Mouse (Mus musculus) cerebellum, adult 11 months (tissue): Measurements from ENCODE around the gene Rundc3a.

ENCODE experiments used
- DNase-seq: peaks from one replicate; pipeline ENCODE4 v3.0.0; 2022

Rundc3a gene

DNA sequence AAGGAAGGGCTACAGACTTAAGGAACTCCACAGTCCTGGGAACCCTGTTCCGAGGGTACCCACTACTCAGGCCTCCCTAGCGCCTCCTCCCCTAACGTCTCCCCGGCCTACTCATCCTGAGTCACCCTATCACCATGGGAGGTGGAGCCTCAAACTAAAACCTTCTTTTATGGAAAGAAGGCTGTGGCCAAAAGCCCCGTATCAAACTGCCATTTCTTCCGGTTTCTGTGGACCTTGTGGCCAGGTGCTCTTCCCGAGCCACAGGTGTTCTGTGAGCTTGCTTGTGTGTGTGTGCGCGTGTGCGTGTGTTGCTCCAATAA is 43.2 kb downstream of the Rundc3a start:
- DNase-seq = no peak

DNA sequence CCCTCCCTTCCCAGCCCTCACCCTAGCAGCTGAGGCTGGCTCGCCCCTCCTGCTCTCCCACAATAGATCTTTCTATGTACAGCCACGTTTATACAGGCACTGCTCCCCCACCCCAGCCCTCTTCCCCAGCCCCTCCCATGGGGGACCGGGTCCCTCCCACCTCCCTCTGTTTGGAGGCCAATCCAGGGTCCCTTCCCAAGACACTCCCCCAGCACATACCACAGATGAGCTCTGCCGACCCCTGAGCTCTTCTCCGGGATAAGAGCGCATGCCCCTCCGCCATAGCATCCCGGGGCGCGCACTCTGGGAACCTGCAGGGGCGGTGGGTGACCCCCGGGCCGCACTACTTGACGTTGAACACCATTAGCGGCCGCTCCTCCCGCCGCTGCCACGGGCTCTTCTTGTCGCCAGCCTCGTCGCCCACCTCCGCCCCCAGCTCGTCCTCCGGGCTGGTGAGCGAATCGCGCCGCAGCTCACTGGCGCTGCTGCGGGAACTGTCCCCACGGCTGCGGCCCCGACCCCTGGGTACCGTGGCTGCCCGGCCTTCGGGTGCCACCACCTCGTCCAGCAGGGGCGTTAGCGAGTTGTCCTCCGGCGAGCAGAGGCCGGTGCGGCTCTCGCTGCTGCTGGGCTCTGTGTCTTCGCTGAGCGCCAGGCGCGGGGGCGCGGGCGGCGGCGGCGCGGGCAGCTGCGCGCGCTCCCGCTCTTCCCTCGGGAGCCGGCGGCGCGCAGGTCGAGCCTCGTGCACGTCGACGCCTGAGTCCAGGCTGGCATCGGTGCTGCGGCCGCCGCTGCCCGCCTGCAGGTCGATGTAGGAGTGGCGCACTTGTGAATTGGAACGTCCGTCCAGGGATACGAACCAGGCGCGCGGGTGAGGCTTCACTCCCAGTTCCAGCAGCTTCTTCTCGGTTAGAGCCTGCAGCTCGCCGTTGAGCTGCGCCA is 44.2 kb downstream of the Rundc3a start:
- peak; percentile 61 for DNase-seq

DNA sequence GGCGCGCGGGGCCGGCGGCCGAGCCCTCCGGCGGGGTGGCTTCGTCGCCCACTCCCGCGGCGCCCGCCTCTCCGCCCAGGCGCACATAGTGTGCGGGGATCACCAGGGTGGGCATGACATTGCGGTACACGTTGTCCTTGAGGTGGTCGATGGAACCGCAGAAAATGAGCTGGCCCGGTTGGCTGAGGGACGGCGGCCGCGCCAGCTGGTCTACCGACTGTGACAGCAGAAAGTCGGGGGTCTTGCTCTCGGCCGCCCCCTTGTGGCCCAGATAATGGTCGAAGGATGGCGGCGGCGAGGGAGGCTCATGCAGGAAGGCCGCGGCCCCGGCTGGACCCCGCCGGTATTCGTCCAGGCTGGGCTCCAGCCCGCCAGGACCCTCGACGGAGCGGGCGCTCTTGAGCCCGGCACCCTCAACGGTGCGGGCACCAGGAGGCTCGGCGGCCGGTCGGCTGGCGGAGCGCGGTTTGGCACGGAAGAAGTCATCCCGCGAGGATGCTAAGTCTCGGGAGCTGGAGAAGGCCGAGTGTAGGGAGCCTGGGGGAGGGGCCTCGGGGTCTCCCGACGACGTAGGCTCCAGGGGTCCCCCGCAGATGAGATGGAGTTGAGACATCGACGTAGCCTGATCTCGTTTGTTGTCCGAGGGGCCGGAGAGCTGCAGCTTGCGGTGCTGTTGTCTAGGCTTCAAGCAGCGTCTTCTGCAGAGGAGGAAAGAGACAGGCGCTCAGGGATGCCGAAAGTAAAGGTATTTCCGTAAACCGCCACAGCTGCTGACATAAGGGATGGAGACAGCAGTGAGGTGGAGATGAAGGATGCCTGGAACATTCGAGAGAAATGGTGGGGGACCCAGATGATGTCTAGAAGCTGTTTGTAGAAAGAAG is 45.2 kb downstream of the Rundc3a start:
- peak; percentile 86 for DNase-seq

DNA sequence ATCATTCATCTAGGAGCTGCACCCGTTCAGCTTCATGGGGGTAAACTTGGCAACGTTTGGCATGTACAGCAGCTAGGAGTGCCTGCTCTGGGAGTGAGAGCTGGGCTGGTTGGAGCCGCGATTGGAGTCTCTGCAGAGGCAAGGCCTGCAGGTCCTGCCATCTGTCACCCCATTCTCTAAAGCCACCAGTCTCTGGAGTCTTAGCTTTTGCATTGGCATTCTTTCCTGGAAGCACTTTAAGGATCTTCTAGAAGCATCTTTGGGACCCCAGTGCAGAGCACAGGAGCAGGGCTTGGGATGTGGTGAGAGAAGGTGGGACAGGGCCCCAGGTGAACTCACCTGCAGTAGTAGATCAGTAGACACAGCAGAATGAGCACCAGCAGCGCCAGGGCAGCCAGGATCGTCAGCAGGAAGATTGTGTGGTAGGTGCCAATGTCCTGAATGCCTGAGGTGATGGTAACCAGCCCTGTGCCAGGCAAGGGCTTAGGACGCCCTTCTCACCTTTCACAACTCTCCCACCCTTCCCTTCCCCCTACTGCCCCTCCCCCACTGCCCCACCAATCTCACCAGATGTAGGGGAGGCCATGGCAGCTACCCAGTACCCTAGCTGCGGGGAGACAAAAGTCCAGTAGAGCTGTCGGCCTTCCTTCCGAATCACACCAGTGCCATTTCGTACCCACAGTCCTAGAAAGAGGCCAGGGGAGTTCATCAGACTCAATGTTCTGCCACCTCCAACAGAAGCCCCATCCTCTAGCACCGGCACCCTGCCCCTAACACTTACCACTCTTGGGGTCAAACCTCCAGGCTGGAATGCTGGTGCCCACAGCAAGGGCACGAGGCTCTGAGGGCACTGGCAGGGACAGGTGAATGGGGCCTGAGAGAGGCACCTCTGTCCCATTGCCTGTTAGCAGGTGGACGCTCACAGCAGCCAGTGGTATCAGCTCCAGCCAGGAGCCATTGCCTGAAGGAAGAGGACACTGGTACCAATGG is 46.2 kb downstream of the Rundc3a start:
- peak; percentile 71 for DNase-seq

DNA sequence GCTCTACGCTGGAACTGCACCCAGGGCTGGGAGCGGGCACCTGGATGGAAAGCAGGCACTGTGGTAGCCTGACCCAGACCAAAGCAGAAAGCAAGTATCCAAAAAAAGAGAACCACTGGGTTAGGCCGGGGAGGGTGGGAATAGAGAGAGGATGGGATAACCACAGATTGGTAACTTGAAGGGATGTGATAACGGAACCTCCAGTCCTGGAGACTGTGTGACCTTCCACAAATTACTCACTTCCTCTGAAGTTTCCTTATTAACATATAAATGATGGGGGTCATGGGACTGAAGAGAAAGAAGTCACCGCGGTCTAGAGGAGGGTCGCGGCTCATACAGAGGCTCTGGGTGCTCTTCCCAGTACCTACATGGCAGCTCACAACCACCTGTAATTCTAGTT is 47.1 kb downstream of the Rundc3a start:
- no peak for DNase-seq

DNA sequence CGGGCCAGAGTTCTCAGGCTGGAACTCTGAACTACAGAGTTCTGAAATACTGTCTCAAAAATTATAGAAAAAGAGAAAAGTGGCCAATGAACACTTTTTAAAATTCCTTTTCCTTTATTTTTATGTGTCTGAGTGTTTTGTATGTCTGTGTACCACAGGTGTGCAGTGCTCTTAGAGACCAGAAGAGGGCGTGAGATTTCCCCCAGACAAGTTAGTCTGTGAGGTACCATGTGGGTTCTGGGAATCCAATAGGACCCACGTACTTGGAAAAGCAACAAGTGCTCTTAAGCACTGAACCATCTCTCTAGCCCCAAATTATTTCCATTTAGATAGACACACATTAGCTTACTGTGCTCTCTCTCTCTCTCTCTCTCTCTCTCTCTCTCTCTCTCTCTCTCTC is 48.2 kb downstream of the Rundc3a start:
- DNase-seq = no peak

DNA sequence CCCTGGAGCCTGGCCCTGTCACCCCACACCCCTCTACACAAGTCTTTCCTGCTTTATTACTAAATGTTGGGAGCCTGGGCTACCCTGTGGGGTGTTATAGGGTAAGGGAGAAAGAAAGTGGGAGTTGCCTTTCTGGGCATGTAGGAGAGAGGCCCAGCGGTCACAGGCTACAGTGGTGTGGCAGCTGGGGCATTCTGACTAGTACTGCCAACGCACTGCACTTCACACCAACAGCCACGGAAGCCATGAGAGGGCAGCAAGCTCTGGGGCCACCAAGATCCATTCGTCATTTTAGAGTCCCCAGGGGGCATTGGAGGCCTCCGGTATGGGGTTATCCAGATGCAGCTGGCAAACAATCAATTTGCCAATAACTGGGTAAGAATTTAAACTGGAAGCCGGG is 48.9 kb downstream of the Rundc3a start:
- DNase-seq = no peak

DNA sequence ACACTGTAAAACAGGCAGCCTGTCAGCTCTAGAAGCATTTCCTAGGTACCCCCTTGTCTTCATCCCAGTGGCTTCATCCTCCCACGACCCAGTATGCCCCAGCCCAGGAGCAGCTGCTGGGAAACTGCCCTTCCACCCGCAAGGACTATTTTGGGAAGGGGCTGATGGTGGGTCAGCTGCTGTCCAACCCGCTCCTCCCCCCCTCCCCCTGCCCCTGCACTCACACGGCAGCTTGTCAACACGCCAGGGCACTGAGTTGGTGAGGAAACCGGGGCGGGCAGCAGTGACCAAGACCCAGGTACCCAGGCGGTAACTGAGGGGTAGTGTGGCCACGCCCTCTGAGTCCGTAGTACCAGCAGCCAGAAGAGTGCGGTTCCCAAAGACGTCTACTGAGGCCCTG is 50.5 kb downstream of the Rundc3a start:
- no peak for DNase-seq

DNA sequence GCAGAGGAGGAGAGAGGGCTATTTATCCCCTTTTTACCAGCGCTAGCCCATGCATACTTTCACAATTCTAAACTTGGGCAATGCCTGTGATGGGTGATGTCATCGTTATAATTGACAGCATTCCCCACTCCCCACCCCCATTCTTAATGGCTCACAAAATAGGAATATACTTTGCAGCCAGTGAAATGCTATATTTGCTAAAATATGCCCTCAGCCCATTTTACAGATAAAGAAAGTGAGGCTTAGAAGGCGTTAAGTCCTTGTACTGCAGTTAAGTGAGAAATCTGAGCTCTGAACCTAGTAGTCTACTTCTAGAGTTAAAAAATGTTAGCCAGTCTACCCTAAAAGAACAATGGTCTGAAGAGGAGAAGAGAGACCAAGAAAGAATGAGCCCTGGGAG is 51.1 kb downstream of the Rundc3a start:
- DNase-seq = no peak

DNA sequence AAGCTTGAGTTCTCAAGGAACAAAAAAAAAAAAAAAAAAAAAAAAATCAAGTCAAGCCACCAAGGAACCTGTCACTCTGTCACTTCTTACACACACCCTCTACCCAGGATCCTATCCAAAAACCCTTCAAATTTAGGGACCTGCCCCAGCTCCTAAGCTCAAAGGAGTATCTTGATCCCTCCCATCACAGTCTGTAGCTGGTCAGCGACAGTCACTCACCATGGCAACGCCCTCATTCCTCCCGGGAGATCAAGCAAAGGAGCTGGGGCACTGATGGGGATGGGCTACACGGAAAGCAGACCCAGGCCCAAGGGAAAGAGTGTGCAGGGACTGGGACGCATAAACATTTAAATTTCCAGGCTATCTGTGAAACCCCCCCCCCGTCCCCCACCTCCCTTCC is 51.6 kb downstream of the Rundc3a start:
- no peak for DNase-seq

DNA sequence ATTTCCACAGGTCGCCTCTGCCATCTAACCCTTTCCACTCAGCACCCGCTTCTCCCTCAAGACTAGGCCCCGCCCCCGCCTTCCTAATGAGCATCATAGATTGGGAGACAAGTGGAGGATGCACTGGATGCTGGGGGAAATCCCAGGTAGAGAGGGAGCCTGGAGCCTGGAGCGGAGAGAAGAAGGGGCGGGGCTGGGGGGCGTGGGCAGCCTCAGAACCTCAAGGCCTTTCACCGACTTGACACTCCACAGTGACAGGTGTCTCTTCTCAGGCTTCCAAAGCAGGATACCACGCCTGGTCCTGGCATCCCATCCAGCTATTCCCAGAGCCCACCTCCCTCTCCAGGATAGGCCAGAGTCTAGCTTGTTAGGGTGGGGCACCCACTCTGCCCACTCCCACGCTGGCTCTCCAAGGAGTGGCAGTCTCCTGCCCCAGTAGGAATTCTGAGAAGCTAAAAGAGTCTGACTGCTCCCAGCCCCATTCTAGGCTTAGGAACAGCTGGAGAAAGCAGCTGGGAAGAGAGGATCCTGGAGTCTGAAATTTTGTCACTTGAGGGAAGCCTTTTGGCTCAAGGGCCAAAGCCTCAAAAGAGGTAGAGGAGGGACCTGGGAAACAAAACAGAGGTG is 52.2 kb downstream of the Rundc3a start:
- DNase-seq = peak; percentile 37

DNA sequence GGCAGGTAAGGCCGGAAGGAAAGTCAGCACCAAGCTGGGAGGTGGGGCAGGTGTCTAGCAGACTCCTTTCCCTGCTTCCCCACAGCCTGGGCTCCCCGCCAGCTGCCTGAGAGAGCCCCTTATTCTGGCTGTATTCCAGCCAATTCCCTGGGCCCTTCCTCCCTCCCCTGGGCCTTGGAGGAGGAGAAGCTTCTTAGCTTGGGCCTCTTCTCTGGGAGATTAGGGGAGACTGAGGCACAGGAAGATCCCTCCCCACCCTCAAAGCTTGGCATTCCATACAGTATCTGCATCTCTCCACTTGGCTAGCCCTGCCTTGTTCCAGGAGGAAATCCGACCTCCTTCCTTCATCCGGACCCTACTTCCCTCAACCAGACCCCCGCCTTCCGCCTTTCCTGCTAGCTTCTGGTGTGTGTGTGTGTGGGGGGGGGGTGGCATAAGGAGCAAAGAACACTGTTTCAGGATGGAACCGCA is 52.7 kb downstream of the Rundc3a start:
- peak; percentile 54 for DNase-seq

DNA sequence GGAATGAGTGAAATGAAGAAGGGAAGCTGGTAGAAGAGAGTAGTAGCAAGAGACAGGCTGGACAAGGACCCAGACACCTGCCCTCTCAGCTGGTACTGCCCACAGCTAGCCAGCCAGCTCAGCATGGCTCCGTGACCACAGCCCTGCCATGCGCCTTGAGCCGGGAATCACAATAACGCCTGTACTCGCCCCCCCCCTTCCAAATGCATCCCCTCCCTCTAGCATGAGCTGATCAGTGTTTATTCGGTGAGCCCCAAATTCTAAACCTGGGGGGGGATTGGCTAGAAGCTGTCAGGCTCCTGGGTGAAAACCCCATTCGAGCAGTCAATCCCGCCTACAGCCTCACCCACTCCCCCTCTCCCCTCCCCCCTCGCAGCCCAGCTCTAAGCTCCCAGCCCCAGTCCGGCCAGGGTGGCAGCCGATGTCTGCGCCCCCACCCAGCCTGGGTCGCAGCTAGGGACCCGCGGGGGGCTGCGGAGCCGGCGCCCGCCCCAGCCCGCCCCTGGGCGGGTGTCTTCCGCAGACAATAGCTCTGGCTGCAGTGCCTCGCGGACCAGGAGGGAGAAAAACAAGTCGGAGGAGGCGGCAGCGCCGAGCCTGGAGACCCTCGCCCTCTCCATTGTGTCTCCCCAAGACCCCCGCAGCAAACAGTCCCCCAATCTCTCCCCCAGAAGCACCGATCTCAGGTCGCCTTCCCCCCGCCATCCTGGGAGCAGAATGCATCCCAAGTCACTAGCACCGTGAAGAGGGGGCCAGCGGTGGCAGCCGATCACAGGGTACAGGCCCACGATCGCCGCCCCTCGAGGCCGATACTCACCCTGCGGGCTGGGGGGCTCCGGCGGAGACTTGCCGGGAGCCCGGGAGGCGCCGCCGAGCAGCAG is 53.6 kb downstream of the Rundc3a start:
- peak; percentile 66 for DNase-seq

DNA sequence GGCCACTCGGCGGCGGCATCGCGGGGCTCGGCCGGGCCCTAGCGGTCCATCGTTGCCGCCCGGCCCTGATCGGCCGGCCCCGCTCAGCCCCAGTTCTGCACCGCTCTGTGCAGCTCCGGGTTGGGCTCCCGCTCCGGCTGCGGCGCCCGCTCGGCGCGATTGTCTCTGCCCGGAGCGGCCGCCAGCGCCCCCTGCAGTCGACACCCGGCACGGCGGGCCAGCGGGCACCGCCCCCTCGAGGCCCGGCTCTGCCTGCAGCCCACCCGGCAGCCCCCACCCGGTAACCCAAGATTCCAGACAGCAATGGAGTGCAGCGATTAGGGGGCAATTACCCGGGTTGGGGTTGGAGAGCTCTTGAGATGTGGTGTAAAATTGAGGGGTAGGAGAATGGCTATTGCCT is 54.3 kb downstream of the Rundc3a start, which contains the start of gene Fam171a2:
Fam171a2 (minus strand) TSS at position 186 of the 400 bp plus-strand sequence.
- DNase-seq = peak; percentile 83

DNA sequence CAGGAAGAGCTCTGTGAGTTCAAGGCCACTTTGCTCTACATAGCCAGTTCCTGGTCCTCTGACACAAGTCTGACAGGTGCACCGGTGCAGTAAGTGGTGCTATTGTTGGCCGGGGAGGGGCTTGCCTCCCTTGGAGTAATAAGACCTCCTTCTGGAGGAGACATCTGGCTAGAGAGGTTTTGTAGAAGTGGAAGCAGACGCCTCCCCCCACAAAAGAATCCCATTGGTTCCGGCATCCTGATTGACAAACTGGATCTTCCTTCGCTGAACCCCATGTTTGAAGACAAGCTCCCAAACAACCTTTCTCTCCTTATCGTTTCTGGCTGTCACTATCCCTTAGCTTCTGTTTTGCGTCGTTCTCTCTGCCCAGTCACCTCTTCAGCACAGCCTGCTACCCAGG is 55.1 kb downstream of the Rundc3a start:
- DNase-seq = peak; percentile 35

DNA sequence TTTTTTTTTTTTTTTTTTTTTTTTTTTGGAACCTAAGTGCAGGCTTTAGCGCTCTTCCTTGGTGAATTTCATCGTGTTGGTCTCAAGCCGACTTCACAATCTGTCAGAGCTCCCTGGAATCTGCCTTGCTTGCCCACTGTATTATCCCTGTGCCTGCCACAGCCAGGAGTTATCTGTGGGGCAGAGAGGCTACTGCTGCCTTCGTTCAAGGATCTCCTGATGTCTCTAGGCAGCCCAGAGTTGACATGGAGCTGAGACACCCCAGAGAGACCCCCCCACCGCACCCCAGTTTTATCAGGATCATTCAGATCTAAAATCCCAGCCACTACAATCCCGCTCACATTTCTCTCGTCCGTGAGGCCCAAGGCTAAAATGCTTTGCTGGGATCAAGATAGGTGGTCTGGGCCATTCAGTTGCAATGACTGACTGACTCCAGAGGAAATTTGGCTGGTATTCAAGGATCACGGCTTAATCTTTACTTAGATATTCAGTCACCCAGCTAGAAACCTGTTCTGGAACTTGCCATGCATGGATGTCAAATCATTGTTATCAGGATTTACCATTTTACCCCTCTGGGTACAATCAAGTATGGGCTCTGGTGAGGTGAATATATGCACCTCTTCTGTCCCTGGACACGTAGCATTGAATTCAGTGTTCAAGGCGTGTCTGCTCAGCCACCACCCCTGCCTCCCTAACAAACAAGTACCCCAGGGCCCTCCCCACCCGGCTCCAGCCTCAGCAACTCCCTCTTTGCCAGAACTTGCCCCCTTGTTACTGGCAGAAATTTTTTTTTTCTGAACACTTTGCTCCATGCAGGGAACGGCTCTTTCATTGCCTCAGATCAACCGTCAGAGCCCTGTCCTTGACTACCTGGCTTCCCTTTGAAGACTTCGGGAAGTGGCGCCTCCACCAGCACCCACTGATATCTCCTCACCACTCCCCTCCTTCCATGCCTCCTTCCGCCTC is 56.1 kb downstream of the Rundc3a start:
- DNase-seq = peak; percentile 50
